Comparison of ENCODE assay signal across 25 mouse cellular contexts in the genomic region with DNA sequence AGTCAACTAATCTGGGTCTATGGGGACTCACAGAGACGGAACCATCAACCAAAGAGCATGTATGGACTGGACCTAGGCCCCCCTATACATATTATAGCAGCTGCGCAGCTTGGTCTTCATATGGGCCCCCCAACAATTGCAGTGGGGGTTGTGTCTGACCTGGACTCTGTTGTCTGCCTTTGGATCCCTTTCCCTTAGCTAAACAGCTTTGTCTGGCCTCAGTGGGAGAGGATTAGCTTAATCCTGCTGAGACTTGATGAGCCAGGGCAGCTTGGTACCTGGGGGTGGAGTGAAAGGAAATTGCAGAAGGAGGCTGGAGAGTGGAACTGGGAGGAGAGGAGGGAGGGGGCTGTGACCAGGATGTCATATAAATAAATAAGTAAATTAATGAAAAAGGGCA. TPM values are rescaled to one million over a fixed set of nuclear protein-coding genes. Genes with fewer than 3 reads are reported as not detected.
DNase-seq lines count a peak whose midpoint lies in the region; ATAC-seq and TF ChIP-seq lines count a peak whose summit lies in the region.
"Had no signal": no experiment of that assay in that cellular context is flagged by ENCODE, and none has a peak within 500 bp of the region (broad histone marks: within the 10 kb centered on the region; RNA-seq: fewer than 3 reads in every experiment).

No protein-coding gene starts in this region.

- H3K4me3 ChIP-seq in forebrain, embryonic 11.5 days (ENCODE audit: low read depth, low read length): no peak overlapping the region
- H3K4me3 ChIP-seq in forebrain, embryonic 13.5 days: no peak overlapping the region
- no peak overlapping the region for H3K4me3 ChIP-seq in neural tube, embryonic 15.5 days (replicated peaks)
- H3K4me3 ChIP-seq: embryonic facial prominence, embryonic 15.5 days; heart, adult 2 months; heart, embryonic 13.5 days; hindbrain, embryonic 15.5 days; limb, embryonic 13.5 days; lung, embryonic 15.5 days had no signal

- no peaks in the 10 kb centered on the region for H3K9me3 ChIP-seq in forebrain, embryonic 11.5 days (ENCODE audit: control insufficient read depth, low read length)
- H3K9me3 ChIP-seq in forebrain, embryonic 13.5 days (replicated peaks): no peaks in the 10 kb centered on the region
- no peaks in the 10 kb centered on the region for H3K9me3 ChIP-seq in neural tube, embryonic 15.5 days (replicated peaks)
- H3K9me3 ChIP-seq: embryonic facial prominence, embryonic 15.5 days; G1E; heart, embryonic 13.5 days; hindbrain, embryonic 15.5 days; limb, embryonic 13.5 days; lung, embryonic 15.5 days had no signal

- no peak overlapping the region for H3K9ac ChIP-seq in forebrain, embryonic 11.5 days (ENCODE audit: low read length)
- H3K9ac ChIP-seq in forebrain, embryonic 13.5 days: no peak overlapping the region
- no peak overlapping the region for H3K9ac ChIP-seq in neural tube, embryonic 15.5 days (replicated peaks)
- H3K9ac ChIP-seq: embryonic facial prominence, embryonic 15.5 days; heart, embryonic 13.5 days; hindbrain, embryonic 15.5 days; limb, embryonic 13.5 days; lung, embryonic 15.5 days had no signal

- WGBS in forebrain, embryonic 11.5 days: 6% methylated on average over 2 of the region's 2 CpGs
- WGBS in forebrain, embryonic 13.5 days: 2% methylated on average over 2 of the region's 2 CpGs
- 46% methylated on average over 2 of the region's 2 CpGs for WGBS in neural tube, embryonic 15.5 days

- no peak overlapping the region for H3K4me2 ChIP-seq in forebrain, embryonic 11.5 days (ENCODE audit: low read depth, low read length, severe bottlenecking)
- H3K4me2 ChIP-seq in forebrain, embryonic 13.5 days: no peak overlapping the region
- H3K4me2 ChIP-seq in neural tube, embryonic 15.5 days: no peak overlapping the region
- H3K4me2 ChIP-seq: embryonic facial prominence, embryonic 15.5 days; heart, embryonic 13.5 days; hindbrain, embryonic 15.5 days; limb, embryonic 13.5 days; liver, embryonic 11.5 days; lung, embryonic 15.5 days had no signal

- H3K27me3 ChIP-seq in forebrain, embryonic 11.5 days (ENCODE audit: control insufficient read depth, insufficient read depth, low read length): no peaks in the 10 kb centered on the region
- no peaks in the 10 kb centered on the region for H3K27me3 ChIP-seq in forebrain, embryonic 13.5 days
- no peaks in the 10 kb centered on the region for H3K27me3 ChIP-seq in neural tube, embryonic 15.5 days (replicated peaks)
- H3K27me3 ChIP-seq: embryonic facial prominence, embryonic 15.5 days; heart, embryonic 13.5 days; hindbrain, embryonic 15.5 days; limb, embryonic 13.5 days; lung, embryonic 15.5 days had no signal

- no peak for TF ChIP-seq CTCF in brain, embryonic 14.5 days (IDR thresholded peaks at IDR 0.05; ENCODE audit: borderline replicate concordance, extremely low read depth, insufficient read depth, insufficient read length)

- ATAC-seq in forebrain, embryonic 11.5 days (replicated peaks; ENCODE audit: low FRiP score): peak; percentile 36; the same call in 1 of the 2 replicates
- no peak for ATAC-seq in forebrain, embryonic 13.5 days
- no peak for ATAC-seq in neural tube, embryonic 15.5 days (ENCODE audit: low FRiP score)
- ATAC-seq: forebrain, embryonic 16.5 days; inflammation-experienced regulatory T-cells, adult 6 months had no signal

- peak; percentile 9 to 19 for DNase-seq in cerebellum, postnatal 14 days
- no peak for DNase-seq in cerebellum, postnatal 25 days
- DNase-seq in forebrain, embryonic 11.5 days (ENCODE audit: low spot score): no peak
- DNase-seq in brain, embryonic 14.5 days (ENCODE audit: low read depth): peak; percentile 24
- DNase-seq in retina, embryonic 14.5 days (ENCODE audit: low spot score): peak; percentile 23
- DNase-seq: adrenal gland, adult 8-10 months; cerebellum, adult 8-10 months; heart, adult 2 months; heart, postnatal 10 days; kidney, adult 11 months; kidney, postnatal 14 days; thymus, adult 2 months; thymus, postnatal 4 days had no signal

- H3K4me1 ChIP-seq in forebrain, embryonic 11.5 days (replicated peaks; ENCODE audit: control insufficient read depth, insufficient read depth, low read length): peaks cover 2% of the 10 kb centered on the region; the same call in 1 of the 2 replicates
- H3K4me1 ChIP-seq in forebrain, embryonic 13.5 days: no peaks in the 10 kb centered on the region
- H3K4me1 ChIP-seq in neural tube, embryonic 15.5 days: no peaks in the 10 kb centered on the region
- H3K4me1 ChIP-seq: embryonic facial prominence, embryonic 15.5 days; heart, embryonic 13.5 days; hindbrain, embryonic 15.5 days; lung, embryonic 15.5 days had no signal

- H3K27ac ChIP-seq in forebrain, embryonic 11.5 days (ENCODE audit: low read depth, low read length): no peak overlapping the region
- no peak overlapping the region for H3K27ac ChIP-seq in forebrain, embryonic 13.5 days
- H3K27ac ChIP-seq in neural tube, embryonic 15.5 days (replicated peaks): no peak overlapping the region
- H3K27ac ChIP-seq: embryonic facial prominence, embryonic 15.5 days; heart, adult 2 months; heart, embryonic 13.5 days; hindbrain, embryonic 15.5 days; limb, embryonic 13.5 days; lung, embryonic 15.5 days had no signal

- H3K36me3 ChIP-seq in forebrain, embryonic 11.5 days (ENCODE audit: control insufficient read depth, insufficient read depth, low read length): no peaks in the 10 kb centered on the region
- no peaks in the 10 kb centered on the region for H3K36me3 ChIP-seq in forebrain, embryonic 13.5 days (ENCODE audit: poor library complexity, severe bottlenecking)
- no peaks in the 10 kb centered on the region for H3K36me3 ChIP-seq in neural tube, embryonic 15.5 days
- H3K36me3 ChIP-seq: embryonic facial prominence, embryonic 15.5 days; G1E; heart, embryonic 13.5 days; hindbrain, embryonic 15.5 days; limb, embryonic 13.5 days; lung, embryonic 15.5 days had no signal

- no peak for TF ChIP-seq POLR2A in brain, embryonic 14.5 days (IDR thresholded peaks at IDR 0.05; ENCODE audit: borderline replicate concordance, extremely low read depth, insufficient read depth, insufficient read length, poor library complexity, severe bottlenecking)

RNA-seq across cellular contexts. Expression of gene Ces2b, which starts 25.2 kb away (rescaled TPM):
- 0.31 TPM in 1 of 2 replicates, not detected in the other for polyA plus RNA-seq in forebrain, embryonic 11.5 days (2014; fragmentation: Nextera tagmentation; extraction: Ambion mirVana)
- polyA plus RNA-seq in forebrain, embryonic 13.5 days (2015; fragmentation: Nextera tagmentation; extraction: Ambion mirVana): 0.31 and 0.32 TPM in 2 replicates
- 0.28 and 0.34 TPM in 2 replicates for polyA plus RNA-seq in brain, embryonic 14.5 days (2012; rRNA removed)
- polyA plus RNA-seq in neural tube, embryonic 15.5 days (2015; fragmentation: Nextera tagmentation; extraction: Ambion mirVana): 0.15 and 0.40 TPM in 2 replicates
- polyA plus RNA-seq: G1E; limb, embryonic 13.5 days; liver, embryonic 11.5 days had no signal

RNA-seq across cellular contexts. Expression of gene Ces2c, which starts 40.7 kb away (rescaled TPM):
- not detected in 2 replicates for polyA plus RNA-seq in forebrain, embryonic 11.5 days (2014; fragmentation: Nextera tagmentation; extraction: Ambion mirVana)
- polyA plus RNA-seq in forebrain, embryonic 13.5 days (2015; fragmentation: Nextera tagmentation; extraction: Ambion mirVana): not detected in 2 replicates
- 0.11 TPM in 1 of 2 replicates, not detected in the other for polyA plus RNA-seq in brain, embryonic 14.5 days (2012; rRNA removed)
- polyA plus RNA-seq in neural tube, embryonic 15.5 days (2015; fragmentation: Nextera tagmentation; extraction: Ambion mirVana): not detected in 2 replicates
- polyA plus RNA-seq: embryonic facial prominence, embryonic 15.5 days; forebrain, embryonic 16.5 days; G1E; heart, adult 2 months; heart, embryonic 13.5 days; hindbrain, embryonic 15.5 days; limb, embryonic 13.5 days; liver, embryonic 11.5 days; lung, embryonic 15.5 days; neural tube, embryonic 14.5 days had no signal

Comparison
In these comparisons a context has a peak if more than half of its experiments do, and no peak if none do; other contexts are left out.
1. DNase-seq: peak in cerebellum, postnatal 14 days (2 of 2), brain, embryonic 14.5 days (single experiment) and retina, embryonic 14.5 days (single experiment); none in cerebellum, postnatal 25 days (0 of 2) and forebrain, embryonic 11.5 days (single experiment).